Mouse (Mus musculus): ENCODE data around the gene Olfml2a.

Olfml2a gene

DNA sequence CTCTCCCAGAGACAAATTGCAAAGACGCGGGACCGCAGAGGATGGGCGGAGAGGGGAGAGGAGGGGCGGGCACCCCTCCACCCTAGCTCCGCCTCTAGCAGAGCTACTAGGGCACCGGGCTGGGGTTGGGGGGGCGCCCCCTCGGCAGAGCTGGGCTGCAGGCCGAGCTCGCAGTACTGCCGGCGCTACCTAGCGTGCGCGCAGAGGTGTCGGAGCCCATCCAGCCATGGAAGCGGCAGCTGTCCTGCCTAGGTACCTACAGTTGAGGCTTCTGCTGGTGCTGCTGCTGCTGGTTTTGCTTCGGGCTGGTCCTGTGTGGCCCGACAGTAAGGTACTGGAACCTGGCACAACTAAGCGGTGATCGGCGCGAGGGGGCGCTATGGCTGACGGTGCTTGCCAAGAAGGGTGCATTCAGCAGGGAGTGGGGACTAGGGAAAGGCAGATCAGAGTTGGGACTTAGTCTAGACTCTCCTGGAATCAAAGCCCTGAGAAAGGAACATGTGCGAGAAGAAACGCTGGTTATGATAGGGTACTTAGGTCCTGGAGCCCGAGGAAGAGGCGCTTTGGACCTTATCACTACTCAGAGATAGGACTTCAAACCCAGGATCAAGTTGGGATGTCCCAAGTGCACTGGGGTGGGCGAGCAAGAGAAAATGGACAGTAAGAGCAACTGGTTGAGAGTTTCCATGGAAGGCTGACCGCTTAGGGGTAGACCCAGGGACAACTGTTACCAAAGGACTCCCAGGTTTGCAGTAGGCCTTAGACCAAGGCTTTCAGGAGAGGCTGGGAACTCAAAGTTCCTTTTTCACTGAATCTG is at the start of gene Olfml2a:
Olfml2a (plus strand) TSS at position 128 of the 817 bp plus-strand sequence.
- DNase-seq, result peak; percentile 70 to 88

DNA sequence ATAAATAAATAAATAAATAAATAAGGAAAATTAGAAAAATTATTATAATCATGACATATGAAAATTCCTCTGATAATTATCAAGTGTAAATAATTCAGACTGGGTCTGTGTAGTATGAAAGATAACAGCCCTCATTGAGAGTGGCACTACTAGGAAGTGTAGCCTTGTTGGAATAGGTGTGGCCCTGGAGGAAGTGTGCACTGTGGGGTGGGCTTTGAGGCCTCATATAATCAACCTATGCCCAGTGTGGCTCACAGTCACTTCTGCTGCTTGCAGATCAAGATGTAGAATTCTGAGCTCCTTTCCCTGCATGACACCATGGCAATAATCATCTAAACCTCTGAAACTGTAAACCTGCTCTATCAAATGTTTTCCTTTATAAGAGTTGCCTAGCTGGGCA is 28.9 kb upstream of the Olfml2a start:
- DNase-seq, result no peak

DNA sequence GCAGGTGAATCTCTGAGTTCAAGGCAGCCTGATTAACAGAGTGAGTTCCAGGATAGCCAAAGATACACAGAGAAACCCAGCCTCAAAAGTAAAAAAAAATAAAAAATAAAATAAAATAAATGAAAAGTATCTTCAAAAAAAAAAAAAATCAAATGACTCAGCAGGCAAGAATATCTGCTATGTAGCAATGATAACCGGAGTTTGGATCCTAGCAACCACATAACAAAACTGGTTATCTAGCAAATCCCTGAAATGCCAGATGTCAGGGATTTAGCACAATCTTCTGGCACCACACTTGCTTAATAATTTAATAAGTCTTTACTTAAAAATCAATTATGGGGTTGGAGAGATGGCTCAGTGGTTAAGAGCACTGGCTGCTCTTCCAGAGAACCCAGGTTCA is 27.5 kb upstream of the Olfml2a start:
- DNase-seq, result no peak

DNA sequence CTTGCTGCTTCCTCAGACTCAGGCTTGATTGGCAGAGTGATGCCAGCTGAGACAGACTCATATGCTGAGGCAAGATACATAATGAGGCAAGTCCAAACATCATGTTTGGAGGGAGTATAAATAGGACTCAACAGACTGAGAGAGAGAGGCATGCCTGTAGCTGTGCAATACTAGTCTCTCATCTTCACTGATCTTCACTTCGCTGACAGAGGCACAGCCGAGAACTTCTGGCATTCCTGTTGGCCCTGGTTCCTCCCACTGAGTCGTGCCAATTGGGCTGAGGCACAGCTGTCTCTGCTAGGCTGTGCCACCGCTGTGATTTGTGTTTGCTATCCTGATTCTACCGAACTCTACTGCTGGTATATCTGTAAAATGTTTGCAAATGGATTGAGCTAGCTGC is 25.7 kb upstream of the Olfml2a start:
- DNase-seq, result peak in 1 of 2 experiments; percentile 12

DNA sequence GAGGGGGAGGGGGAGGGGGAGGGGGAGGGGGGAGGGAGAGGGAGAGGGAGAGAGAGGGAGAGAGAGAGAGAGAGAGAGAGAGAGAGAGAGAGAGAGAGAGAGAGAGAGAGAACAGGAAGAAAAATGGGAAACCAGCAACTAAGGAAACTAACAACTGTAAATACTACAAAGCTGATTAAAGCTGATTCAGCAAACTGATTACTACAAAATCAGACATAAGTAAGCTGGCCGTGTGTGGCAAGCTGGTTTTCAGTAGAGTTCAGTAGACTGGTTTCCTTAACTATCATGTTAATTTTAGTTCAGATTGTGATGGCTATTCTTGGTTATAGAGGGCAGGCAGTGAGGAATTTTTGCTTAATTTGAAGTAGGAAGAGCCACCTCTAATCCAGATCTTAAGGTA is 23.2 kb upstream of the Olfml2a start:
- DNase-seq, result no peak

DNA sequence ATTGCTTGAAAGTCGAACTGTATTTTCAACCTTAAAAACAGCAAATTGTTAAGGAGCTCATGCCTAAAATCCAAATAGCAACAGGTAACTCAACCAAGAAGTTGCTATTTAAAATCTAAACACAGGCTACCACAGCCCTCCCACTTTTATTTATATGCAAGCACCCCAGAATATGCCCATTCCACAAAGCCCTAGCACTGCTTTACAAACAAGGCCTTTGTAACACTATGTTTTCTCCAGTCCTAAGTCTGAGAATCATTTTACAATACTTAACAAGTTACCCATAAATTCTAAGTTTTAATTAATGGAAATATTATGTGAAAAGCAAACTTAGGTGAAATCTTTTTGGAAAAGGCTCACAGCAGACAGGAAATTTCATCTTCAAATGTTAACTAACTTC is 17.3 kb upstream of the Olfml2a start:
- DNase-seq, result no peak

DNA sequence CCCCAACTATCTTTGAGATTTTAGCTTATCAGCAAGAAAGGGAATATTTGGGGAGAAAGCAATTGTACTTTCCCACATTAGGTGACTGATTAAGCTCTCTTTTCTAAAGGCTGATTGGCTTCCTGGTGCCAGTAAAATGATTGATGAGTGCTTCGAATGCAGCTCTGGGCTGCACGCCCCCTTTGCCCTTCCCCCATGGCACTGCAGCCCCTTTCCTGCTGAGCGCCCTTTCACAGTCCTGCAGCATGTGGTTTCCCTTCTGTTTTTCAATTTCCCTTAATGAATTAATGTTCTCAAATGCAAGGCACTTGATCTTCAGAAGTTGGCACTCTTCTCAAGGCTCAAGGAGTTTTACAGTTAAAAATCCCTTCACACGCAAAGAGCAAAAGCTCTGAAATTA is 16.8 kb upstream of the Olfml2a start:
- no peak for DNase-seq

DNA sequence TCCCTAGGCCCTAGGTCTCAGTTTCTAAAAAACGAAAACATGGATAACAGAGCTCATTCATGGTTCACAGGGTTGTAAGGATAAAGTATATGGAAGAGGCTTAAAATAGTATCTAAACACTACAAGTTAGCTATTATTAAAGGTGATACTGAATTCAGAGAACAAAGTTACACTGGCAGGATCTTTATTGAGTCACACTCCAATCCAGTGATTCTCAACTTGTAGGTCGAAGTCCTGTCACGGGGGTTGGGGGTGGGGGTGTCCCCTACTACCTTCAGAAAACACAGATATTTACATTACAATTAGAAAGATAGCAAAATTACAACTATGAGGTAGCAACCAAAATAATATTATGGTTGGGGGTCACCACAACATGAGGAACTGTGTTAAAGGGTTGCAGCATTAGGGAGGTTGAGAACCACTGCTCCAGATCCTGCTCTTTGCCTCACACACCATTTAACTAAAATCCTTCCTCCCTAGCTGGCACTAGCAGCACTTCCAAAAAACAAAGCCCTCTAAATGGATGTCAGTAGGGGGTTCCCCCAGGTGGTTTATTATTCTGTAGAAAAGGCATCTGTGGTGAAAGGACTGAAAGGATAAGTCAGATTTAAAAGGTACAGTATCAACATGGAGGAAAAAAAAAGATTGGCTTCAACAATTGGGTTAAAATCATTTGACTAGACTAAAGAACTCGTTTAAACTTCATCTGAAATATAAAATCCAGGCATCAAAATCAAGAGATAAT is 14.7 kb upstream of the Olfml2a start:
- DNase-seq, result peak in 1 of 2 experiments; percentile 23

DNA sequence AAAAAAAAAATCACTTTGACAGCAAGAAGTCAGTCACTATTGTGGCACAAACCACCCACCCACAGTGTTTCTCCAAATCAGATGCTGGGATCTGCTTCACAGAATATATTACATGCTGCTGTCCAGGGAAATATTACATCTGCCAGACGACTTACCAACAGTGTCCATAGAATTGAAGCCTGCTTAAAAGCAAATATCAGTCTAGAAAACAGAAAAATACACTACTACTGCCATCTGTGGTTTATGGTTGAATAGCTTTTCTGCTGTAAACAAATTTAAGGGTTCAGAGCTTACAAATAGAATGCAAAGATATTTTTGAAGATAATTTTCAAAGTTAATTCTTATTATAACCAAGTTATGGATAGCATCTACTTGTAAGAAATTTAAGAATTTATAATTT is 10.4 kb upstream of the Olfml2a start:
- no peak for DNase-seq

DNA sequence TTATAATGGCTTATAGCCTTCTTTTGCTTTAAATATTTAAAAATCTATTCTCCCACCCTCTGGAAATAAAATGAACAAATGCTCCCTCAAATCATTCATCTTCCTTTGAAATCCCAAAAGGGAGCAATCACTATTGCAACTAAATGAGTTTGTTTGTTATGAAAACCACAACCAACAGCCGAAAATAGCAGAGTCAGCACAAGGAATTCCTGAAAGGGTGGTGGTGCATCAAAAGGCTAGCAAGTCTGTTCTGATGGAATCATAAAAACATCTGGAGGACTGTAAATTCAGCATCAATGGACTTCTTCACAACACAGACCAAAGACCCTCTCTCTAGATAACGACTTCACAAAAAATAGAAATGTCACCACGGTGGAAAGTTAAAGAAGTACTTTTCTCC is 8.3 kb upstream of the Olfml2a start:
- no peak for DNase-seq

DNA sequence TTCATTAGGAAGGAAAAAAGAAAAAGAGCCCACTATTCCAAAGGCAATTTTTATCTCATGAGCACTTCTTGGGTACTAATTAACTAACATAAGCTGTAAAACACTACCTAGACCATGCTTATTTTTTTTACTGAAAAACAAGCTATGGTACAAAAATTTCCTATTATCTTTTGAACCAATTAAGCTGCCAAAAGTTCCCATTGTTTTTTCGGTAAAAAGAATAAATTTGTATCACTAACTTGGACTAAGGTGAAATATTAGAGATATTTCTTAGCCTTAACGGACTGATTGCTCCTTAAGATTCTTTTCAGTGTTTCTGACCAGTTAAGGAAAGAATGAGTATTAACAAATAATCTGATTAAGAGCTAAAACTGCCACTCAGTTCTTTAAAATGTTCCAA is 7.9 kb upstream of the Olfml2a start:
- no peak for DNase-seq

DNA sequence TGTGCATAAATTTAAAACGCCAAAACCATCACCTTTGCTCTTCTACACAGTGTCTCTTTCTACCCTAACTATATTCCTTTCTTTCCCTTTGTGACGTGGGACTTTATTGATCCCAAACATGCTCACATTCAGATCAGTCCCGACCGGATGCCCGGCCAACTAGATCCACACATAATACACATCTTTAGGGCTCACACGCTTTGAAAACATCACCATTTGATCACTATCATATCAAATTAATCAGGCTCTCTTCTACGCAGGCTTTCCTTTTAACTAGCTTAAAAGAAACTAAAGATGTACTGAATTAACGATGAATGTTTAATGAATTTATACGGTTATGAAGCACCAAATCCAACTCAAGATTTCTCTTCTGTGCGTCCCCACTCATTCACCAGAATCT is 7.2 kb upstream of the Olfml2a start:
- DNase-seq, result no peak

DNA sequence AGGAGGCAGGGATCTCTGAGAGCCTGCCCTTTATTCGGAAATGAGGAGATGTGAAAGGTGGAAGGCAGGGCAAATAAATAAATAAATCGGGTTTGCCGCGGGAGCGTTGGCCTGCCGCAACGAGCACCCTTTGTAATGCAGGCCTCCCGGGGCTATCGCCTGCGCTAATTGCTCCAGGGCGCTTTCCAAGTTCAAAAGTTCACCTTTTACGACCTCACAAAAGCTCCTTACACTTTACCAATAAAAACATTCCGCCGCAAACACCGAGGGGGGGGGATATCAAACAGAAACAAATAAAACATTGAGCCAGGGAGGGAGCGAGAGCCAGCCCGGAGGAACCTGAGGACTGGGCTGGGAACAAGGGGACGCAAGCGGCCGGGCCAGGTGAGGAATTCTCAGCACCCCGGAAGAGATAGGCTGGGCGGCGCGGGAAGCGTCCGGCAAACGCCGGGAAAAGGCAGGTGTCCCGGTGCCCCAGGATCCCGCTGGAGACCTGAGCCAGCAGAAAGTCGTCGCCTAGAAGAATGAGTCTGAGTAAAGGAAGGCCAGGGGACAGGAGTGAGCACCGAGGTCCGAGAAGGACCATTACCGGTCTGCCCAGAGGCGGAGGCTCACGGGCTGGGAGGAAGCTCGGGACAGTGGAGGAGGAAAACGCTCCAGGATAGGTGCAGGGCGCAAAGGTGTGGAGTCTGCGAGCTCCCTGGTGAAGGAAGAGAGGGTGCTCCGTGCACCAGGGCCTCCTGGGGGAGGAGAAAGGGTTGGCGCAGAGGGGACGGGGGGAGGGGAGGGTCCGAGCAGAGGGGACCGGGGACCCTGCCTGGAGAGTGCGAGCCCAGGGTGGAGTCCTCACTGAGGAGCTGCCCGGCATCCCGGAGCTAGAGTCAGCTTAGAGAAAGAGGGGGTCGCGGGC is 6.4 kb upstream of the Olfml2a start:
- peak; percentile 48 to 60 for DNase-seq

DNA sequence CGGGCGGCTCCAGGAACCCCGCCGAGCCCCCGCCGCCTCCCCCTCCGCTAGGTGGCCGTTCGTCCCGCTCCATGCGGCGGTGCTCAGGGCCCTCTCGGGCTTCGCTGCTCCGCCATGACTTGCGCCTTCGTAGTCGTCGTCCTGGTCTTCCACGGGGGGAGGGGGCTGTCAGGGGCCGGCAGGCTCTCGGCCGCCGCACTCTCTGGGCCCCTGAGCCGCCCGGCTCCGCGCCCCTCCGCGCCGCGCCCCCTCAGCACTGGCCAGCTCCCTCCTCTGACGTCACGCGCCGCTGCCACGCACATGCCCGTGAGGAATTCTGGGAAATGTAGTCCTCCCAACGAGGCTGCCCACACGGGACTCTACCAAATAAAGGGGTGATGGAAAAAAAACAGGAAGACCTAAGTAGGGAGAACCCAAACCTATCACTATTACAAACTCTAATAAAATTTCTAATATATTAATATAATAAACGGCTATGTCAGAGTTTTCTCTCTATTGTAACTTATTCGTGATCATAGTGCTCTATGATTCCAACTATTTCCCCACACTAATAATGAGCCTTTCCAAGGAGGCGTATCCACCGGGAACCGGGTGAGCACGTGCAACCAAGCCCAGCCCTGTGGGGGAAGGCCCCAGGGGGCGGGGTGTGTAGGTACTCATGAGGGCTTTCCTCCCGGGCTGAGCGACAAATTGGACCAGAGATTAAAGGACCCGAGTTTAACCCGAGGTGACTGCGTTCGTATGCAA is 5.5 kb upstream of the Olfml2a start:
- DNase-seq, result peak; percentile 96 to 97

DNA sequence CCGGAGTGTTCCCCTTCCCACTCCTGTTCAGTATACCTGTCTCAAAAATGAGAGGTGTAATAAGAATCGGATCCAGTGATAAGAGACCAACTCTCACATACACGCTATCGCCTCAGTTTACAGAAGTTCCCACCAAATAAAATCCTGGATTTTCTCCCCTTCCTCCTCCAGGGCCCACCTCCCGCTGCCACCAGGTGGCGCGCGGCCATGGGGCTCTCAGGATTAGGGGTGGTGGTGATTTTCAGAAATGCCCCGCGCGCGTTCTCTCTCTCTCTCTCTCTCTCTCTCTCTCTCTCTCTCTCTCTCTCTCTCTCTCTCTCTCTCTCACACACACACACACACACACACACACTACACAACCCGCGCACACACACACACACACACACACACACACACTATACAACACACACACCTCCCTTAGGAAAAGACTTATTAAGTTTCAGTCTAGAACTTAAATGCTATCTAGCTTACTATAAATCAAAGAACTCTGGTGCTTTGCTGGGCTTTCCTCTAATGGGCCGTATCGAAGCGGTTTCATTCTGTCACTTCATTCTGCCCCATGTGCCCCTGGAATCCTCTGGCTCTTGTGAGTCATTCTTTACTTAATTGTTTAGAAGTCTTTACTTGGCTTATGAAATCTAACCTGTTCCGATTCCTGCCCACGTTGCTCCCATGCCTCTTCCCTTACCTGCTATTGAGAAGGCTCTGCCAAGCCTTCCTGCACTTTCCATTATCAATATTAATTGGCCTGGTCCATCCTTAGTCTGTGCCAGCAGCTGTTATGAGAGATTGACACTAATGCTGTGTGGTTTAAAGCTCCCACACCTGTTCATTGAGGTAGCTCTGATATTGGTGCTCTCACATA is 4.4 kb upstream of the Olfml2a start, which contains the start of gene Nr6a1:
Nr6a1 (minus strand) TSS at position 574 of the 865 bp plus-strand sequence.
- peak; percentile 52 to 86 for DNase-seq

DNA sequence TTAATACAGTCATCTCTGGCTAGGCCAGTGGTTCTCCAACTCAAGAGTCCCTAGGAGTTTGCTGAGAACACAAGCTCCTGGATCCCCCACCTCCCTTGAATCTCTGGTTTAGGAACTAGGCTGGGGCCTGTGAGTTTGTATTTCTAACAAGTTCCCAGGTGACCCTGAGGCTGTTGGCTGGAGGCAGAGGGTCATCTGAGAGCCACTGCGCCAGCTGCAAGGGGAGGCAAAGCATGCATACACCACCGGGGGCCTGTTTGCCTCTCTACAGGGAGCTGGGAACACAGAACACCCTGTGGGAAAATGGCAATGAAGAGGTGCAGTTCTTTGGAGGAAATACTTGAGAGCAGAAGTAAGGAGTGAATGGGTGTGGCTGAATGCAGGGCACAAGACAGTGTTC is 1.5 kb upstream of the Olfml2a start:
- no peak for DNase-seq

DNA sequence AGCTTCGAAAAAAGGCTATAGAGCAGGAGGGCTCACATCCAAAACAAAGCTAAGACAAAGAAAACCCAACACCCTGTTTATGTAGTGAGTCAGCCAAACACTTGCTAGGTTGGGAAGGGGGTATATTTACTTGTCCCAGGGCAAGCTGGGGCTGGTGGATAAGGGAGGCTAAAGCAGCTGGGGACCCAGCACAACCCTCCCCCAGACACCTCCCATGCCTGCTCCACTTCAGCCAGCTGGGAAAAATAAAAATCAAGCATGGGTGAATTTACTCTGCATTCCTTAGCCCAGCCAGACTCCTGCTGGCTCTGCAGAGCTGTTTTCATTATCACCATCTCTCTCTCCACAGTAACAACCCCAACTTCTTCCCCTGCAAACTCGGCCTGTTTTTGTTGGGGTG is 2.2 kb downstream of the Olfml2a start:
- DNase-seq, result no peak

DNA sequence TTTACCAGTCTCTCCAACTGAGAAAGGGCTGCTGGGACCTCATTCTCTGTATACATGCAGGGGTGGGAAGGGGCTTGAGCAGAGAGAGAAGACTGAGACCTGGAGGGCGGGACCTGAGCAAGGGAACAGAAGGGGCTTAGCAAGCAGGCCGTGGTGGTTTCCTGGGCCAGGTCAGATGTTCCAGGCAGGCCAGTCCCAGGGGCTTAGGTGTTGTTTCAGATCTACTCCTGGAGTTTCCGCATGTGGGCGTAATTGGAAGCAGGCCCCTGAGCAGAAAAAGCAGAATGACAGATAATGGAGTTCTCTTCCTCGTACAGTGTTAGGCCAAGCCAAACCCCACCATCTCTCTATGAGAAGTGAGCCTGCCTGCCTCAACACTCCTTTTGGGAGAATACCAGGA is 3.2 kb downstream of the Olfml2a start:
- no peak for DNase-seq

DNA sequence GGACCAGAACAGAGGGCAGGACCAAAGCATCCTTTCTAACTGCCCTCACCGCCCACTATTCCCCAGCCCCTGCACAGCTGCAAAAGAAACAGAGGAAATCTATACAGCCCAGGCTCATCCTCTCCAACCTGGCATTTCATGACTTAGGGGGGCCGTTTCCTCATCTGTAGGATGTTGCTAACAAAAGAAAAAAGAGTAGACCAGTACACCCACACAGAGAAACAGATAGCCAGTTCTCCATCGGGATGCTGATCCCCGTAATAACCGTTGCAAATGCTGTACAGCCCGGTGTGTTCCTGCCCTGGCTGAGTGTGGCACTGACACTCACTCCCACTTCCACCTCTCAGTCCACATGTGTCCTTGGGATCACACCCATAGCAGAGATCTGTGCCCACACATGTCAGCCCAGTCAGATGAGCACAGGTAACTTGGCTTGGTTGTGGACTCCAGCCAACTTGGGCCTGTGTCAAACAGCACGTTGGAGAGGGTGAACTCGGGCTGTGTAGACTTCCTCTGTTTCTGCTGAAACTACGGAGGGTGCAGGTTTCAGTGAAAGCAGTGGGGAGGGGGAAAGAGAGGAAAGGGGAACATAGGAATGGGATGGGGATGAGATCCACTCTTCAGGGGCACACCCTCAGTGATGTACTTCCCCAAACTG is 5.1 kb downstream of the Olfml2a start:
- DNase-seq, result peak in 1 of 2 experiments; percentile 26

DNA sequence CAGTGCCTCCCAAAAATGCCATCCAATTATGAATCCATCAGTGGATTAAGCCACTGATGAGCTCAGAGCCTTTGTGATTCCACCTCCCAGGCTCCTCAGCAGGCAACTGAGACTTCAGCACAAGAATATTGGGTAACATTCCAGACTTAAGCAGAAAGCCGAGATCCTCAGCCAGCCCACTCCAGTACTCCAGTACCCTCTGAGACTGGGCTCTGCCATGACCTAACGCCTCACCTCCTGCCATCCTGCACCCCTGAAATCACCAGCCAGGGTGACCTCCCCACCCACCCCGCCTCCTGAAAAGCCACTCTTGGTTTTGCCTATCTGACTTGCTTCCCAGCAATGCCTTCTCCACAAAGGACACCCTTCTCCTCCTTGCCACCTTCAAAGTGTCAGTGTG is 5.6 kb downstream of the Olfml2a start:
- DNase-seq, result no peak

DNA sequence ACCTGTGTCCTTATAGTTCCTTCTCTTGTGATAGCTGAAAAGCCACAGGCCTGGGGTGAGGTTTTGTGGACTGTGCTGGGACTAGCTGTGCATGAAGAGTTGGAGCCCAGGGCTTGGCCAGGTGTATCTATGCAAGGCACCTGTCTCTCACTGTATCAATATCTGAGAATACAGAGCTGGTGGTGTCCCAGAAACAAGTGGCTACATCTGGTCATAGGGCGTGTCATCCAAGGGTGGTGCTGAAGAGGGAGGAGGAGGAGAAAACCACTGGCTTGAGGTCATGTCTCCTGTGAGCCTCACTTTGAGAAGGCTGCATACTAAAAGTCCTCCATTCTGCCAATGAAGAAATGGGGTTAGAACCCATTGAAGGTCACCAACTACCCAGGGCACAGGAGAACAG is 6.2 kb downstream of the Olfml2a start:
- DNase-seq, result no peak

All from kidney, postnatal 36 days (tissue).